Mouse (Mus musculus) midbrain, embryonic 14.5 days (tissue): Measurements from ENCODE around the gene Gm7075. TPM values are rescaled to one million over a fixed set of nuclear protein-coding genes. Genes with fewer than 3 reads are reported as not detected.

ENCODE experiments used
- ATAC-seq: fragments of 200-750 bp; cut with Nextera tagmentation; 2 replicates; pipeline ENCODE4 v1.8.0; 2017; ENCODE audit warnings: moderate number of reproducible peaks, moderate library complexity; ENCODE audit not compliant: low FRiP score, low TSS enrichment
- DNase-seq: peaks from one replicate; pipeline ENCODE4 v3.0.0-alpha.2; 2015
- H3K27ac ChIP-seq: fragments of 300-500 bp; sonication (generic); replicated peaks from 2 replicates; pipeline ENCODE4 v1.5.1; 2014; ENCODE audit warnings: mild to moderate bottlenecking, low read depth, low read length, moderate library complexity
- H3K27me3 ChIP-seq: fragments of 300-500 bp; sonication (generic); 2 replicates; pipeline ENCODE4 v1.6.1; 2014; ENCODE audit warnings: low read length, control low read depth, mixed read lengths; ENCODE audit not compliant: control insufficient read depth, insufficient read depth
- H3K36me3 ChIP-seq: fragments of 300-500 bp; sonication (generic); 2 replicates; pipeline ENCODE4 v1.6.1; 2014; ENCODE audit warnings: low read length, control low read depth; ENCODE audit not compliant: control insufficient read depth, insufficient read depth
- H3K4me1 ChIP-seq: fragments of 300-500 bp; sonication (generic); 2 replicates; pipeline ENCODE4 v1.6.1; 2014; ENCODE audit warnings: mild to moderate bottlenecking, antibody characterized with exemption, low read length, control low read depth; ENCODE audit not compliant: control insufficient read depth, insufficient read depth
- H3K4me2 ChIP-seq: fragments of 300-500 bp; sonication (generic); 2 replicates; pipeline ENCODE4 v1.6.1; 2014; ENCODE audit warnings: mild to moderate bottlenecking, low read length, moderate library complexity
- H3K4me3 ChIP-seq: fragments of 300-500 bp; sonication (generic); replicated peaks from 2 replicates; pipeline ENCODE4 v1.5.1; 2014; ENCODE audit warnings: low read depth, low read length
- H3K9ac ChIP-seq: fragments of 300-500 bp; sonication (generic); replicated peaks from 2 replicates; pipeline ENCODE4 v1.6.1; 2014; ENCODE audit warnings: mild to moderate bottlenecking, low read length, moderate library complexity
- H3K9me3 ChIP-seq: fragments of 300-500 bp; sonication (generic); 2 replicates; pipeline ENCODE4 v1.6.1; 2016; ENCODE audit warnings: low read length, control low read depth, mixed read lengths; ENCODE audit not compliant: control insufficient read depth
- WGBS: fragments of 180-500 bp; shearing (Covaris S2); extraction: QIAGEN DNeasy Blood & Tissue Kit; methylation state at CpG from one replicate; pipeline ENCODE4 v1.1.7; 2014; 5-methylcytosine and 5-hydroxymethylcytosine counted together
- polyA plus RNA-seq: library from polyadenylated mRNA; unstranded; fragments of >200 nt; fragmentation: Nextera tagmentation; extraction: Ambion mirVana; gene quantifications from 2 replicates; pipeline ENCODE4 v1.2.1, GENCODE M21; 2014

Gm7075 gene
- polyA plus RNA-seq, 1 experiment from 2014 or later, result not detected

- ATAC-seq, result peak; percentile 93
- under 1% methylated on average over 28 of the region's 28 CpGs for WGBS
- H3K27ac ChIP-seq, result 0 out of 2 replicates have a peak within 1 kb of the TSS, but pooled peaks have one; percentile 32
Observed at GRCm38 (mm10) chr10:63382372-63383279, 39.0 kb downstream of the Gm7075 start, which contains the start of gene Dnajc12. Gene Dnajc12 (plus strand): TSS chr10:63382443.

DNA sequence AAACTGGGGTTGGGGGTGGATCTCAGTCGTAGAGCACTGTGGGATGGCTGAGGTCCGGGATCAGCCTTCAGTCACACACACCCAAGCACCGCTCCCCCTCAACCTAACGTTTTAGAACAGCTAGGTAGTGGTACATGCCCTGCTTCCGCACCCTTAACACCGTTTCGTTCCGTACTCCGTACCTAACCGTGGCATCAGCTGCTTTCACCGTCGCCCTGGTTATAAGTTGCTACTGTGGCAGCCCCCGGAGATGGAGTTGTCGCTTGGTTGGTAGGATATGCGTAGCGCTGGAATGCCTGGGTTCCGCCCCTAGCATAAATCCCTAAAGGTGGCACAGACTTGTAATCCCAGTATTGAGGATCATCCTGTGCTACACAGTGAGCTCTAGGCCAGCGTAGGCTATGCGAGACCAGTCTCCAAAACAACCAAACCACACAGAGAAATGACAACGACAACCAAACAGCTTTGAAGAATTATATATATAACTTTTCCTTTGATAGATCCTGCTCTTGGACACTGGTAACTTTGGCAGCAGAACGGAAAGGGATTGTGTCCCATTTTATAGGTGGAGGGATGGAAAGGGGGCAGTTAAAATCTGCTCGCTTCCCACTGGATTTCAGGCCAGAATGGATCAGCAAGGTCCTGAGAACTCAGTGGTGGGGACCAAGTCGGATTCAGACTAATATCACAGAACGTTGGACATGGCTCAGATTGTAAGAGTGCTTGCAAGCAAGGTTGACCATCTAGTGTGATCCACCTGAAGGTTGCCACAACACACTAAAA lies 39.9 kb downstream of the Gm7075 start, which contains the start of gene Sirt1:
Sirt1 (minus strand) TSS at position 207 of the 783 bp plus-strand sequence.
- Histone ChIP-seq H3K36me3 (no peaks in the 10 kb centered on the region), H3K27ac (0 out of 2 replicates have a peak within 1 kb of the TSS, but pooled peaks have one; percentile 32), H3K9me3 (no peaks in the 10 kb centered on the region), H3K4me1 (peaks cover 8% of the 10 kb centered on the region; the same call in 1 of the 2 replicates), H3K27me3 (peaks cover 4% of the 10 kb centered on the region; the same call in 1 of the 2 replicates), H3K9ac (peak within 1 kb of the TSS; percentile 69), H3K4me2 (peak within 1 kb of the TSS; percentile 92), H3K4me3 (peak within 1 kb of the TSS; percentile 57)
- 7% methylated on average over 24 of the region's 24 CpGs for WGBS
- ATAC-seq (no peak), DNase-seq (peak; percentile 18)

More at GRCm38 (mm10) chr10:63382372-63383279, 39.0 kb downstream of the Gm7075 start, which contains the start of gene Dnajc12:
- peaks cover 4% of the 10 kb centered on the region; the same call in 1 of the 2 replicates for H3K27me3 ChIP-seq
- H3K4me2 ChIP-seq, result peak within 1 kb of the TSS; percentile 92
- peak; percentile 98 for DNase-seq
- H3K36me3 ChIP-seq, result no peaks in the 10 kb centered on the region
- peak within 1 kb of the TSS; percentile 57 for H3K4me3 ChIP-seq
- peak within 1 kb of the TSS; percentile 69 for H3K9ac ChIP-seq
- H3K4me1 ChIP-seq, result peaks cover 8% of the 10 kb centered on the region; the same call in 1 of the 2 replicates
- H3K9me3 ChIP-seq, result no peaks in the 10 kb centered on the region

GRCm38 (mm10) chr10:63378948-63379680 lies 42.5 kb downstream of the Gm7075 start:
- DNase-seq, result no peak
- Histone ChIP-seq H3K27me3 (peaks cover 4% of the 10 kb centered on the region; the same call in 1 of the 2 replicates), H3K4me1 (peaks cover 8% of the 10 kb centered on the region; the same call in 1 of the 2 replicates), H3K9me3 (no peaks in the 10 kb centered on the region), H3K4me3 (no peak overlapping the region), H3K36me3 (no peaks in the 10 kb centered on the region), H3K27ac (no peak overlapping the region), H3K4me2 (no peak overlapping the region), H3K9ac (no peak overlapping the region)
- WGBS, result 68% methylated on average over 6 of the region's 6 CpGs
- ATAC-seq, result no peak

- H3K4me2 ChIP-seq, result no peak overlapping the region
- H3K9me3 ChIP-seq, result no peaks in the 10 kb centered on the region
- DNase-seq, result peak; percentile 86
- WGBS, result 20% methylated on average over 9 of the region's 9 CpGs
- 0 out of 2 replicates have a peak, but pooled peaks have one; percentile 21 for ATAC-seq
- no peak overlapping the region for H3K4me3 ChIP-seq
- H3K4me1 ChIP-seq, result peaks cover 8% of the 10 kb centered on the region; the same call in 1 of the 2 replicates
- no peak overlapping the region for H3K27ac ChIP-seq
- H3K36me3 ChIP-seq, result no peaks in the 10 kb centered on the region
- H3K27me3 ChIP-seq, result peaks cover 4% of the 10 kb centered on the region; the same call in 1 of the 2 replicates
- H3K9ac ChIP-seq, result no peak overlapping the region
Observed at GRCm38 (mm10) chr10:63377468-63377867, 44.1 kb downstream of the Gm7075 start.

- no peak overlapping the region for H3K9ac ChIP-seq
Observed at GRCm38 (mm10) chr10:63376303-63376702, 45.3 kb downstream of the Gm7075 start.

More at GRCm38 (mm10) chr10:63376303-63376702, 45.3 kb downstream of the Gm7075 start:
- ATAC-seq (no peak), DNase-seq (no peak)
- Histone ChIP-seq H3K27me3 (peaks cover 4% of the 10 kb centered on the region; the same call in 1 of the 2 replicates), H3K36me3 (no peaks in the 10 kb centered on the region), H3K9me3 (no peaks in the 10 kb centered on the region), H3K4me2 (no peak overlapping the region), H3K4me3 (no peak overlapping the region), H3K27ac (no peak overlapping the region), H3K4me1 (peaks cover under 1% of the 10 kb centered on the region; the same call in 1 of the 2 replicates)
- WGBS, result 87% methylated on average over 5 of the region's 5 CpGs

Other genes starting within 250 kb of the Gm7075 start
- gene Mypn, start 217.8 kb downstream of the Gm7075 start, polyA plus RNA-seq, result 0.12 and 0.64 TPM in 2 replicates
- 27.0 and 34.7 TPM in 2 replicates for gene Herc4, start 178.0 kb downstream of the Gm7075 start, polyA plus RNA-seq
- gene Sirt1, start 40.1 kb downstream of the Gm7075 start, polyA plus RNA-seq, result 7.2 and 7.5 TPM in 2 replicates
- 20.5 and 20.8 TPM in 2 replicates for gene Dnajc12, start 39.3 kb downstream of the Gm7075 start, polyA plus RNA-seq
- 0.94 and 1.1 TPM in 2 replicates for gene Ctnna3, start 8.3 kb upstream of the Gm7075 start, polyA plus RNA-seq